8 mouse cellular contexts compared by ENCODE assay signal in the genomic region with DNA sequence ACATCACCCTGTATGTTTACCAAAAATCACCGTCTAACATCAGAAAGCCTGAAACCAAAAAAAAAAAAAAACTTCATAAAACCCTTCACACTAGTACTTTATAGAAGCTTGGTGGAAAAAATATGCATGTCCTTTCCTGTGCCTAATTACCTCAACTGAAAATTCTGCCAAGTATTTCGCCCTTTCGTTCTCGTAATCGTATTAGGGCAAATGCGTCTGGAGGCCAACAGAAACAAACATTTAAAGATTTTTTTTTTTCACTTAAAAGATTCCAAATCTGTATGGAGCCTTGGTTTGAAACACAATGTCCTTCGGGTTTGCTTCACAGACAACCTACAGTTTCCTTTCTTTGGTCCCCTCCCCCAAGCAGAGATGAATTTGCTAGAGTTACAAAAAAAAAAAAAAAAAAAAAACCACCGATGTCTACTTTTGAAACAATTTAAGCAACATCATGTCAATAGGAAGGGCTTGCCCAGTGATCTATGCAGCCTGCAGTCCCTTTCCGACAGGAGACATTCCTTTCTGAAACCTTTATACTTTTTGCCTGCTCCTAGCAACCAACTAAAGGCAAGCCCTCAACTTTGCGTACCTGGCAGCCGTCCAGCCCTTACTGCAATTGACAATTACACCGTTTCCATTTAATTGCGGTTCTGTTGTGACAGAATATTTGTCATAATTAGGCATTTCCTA.
DNase-seq lines count a peak whose midpoint lies in the region; ATAC-seq lines count a peak whose summit lies in the region.

No protein-coding gene starts in this region.

- H3K4me3 ChIP-seq in forebrain, embryonic 13.5 days = no peak overlapping the region

- no peaks in the 10 kb centered on the region for H3K36me3 ChIP-seq in forebrain, embryonic 13.5 days (ENCODE audit: poor library complexity, severe bottlenecking)

- H3K4me2 ChIP-seq in forebrain, embryonic 13.5 days = peak overlapping the region; percentile 49

- WGBS in forebrain, embryonic 13.5 days = 11% methylated on average over 13 of the region's 13 CpGs

- peak; percentile 42 for DNase-seq in ovary, postnatal 14 days (ENCODE audit: low spot score)
- DNase-seq in ovary, adult 18-20 months (ENCODE audit: low spot score) = no peak
- peak; percentile 72 to 81 for DNase-seq in adrenal gland, postnatal 36 days
- DNase-seq in kidney, postnatal 36 days = peak; percentile 58 to 80
- DNase-seq in lung, postnatal 4 days = peak; percentile 58 to 61
- no peak for DNase-seq in yolk sac, embryonic 10.5 days (ENCODE audit: low spot score)

- ATAC-seq in forebrain, embryonic 13.5 days = no peak
- ATAC-seq in hematopoietic stem cell, adult 5-6 weeks (replicated peaks in 1 of 2; ENCODE audit: insufficient read depth in 1 of 2, low FRiP score in 2 of 2, low TSS enrichment in 1 of 2, low read depth in 1 of 2, poor library complexity in 2 of 2, severe bottlenecking in 2 of 2) = peak; percentile 26 to 35; a peak in 1 of 4 replicates

- no peak overlapping the region for H3K9ac ChIP-seq in forebrain, embryonic 13.5 days

- no peaks in the 10 kb centered on the region for H3K27me3 ChIP-seq in forebrain, embryonic 13.5 days

- H3K4me1 ChIP-seq in forebrain, embryonic 13.5 days = peaks cover 34% of the 10 kb centered on the region

- H3K9me3 ChIP-seq in forebrain, embryonic 13.5 days (replicated peaks) = no peaks in the 10 kb centered on the region

- H3K27ac ChIP-seq in forebrain, embryonic 13.5 days = peak overlapping the region; percentile 12; the same call in 1 of the 2 replicates

Comparison
In these comparisons a context has a peak if more than half of its experiments do, and no peak if none do; other contexts are left out.
1. DNase-seq: peak in ovary, postnatal 14 days (single experiment), adrenal gland, postnatal 36 days (2 of 2), kidney, postnatal 36 days (2 of 2) and lung, postnatal 4 days (2 of 2); none in ovary, adult 18-20 months (single experiment) and yolk sac, embryonic 10.5 days (single experiment).